Mouse (Mus musculus): ENCODE data around the gene B230217C12Rik. TPM values are rescaled to one million over a fixed set of nuclear protein-coding genes. Genes with fewer than 3 reads are reported as not detected.

B230217C12Rik gene
- polyA plus RNA-seq, 1 experiment from 2014 or later = 0.28 TPM

DNA sequence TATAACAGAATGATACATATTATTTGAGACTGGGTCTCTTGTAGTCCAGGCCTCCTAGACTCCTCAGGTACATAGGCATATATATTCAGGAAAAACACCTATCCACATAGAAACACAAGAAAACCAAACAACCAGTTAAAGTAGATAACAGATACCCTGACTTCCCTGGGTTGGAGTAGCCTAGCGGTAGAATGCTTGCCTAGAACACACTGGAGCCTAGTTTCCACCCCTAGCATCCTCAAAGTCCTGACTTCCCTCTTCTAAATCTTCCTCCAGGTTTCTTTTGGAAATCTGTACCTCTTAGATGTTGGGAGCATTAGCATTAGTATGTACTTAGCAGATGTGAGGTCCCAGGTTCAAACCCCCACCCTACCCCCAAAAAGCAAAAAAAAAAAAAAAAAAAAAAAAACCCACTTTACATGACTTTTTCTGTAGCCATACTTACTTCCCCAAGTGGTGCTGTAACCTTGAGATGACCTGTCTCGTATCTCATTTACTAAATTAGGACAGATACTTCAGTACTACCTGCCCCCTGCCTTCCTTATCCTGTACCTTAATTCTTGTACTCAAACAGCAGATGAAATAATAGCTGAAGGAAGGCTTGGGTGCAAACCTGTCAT is 44.8 kb downstream of the B230217C12Rik start:
- Histone ChIP-seq H3K36me3 (replicated peaks; ENCODE audit: insufficient read depth, low read length) (no peaks in the 10 kb centered on the region), H3K27ac (ENCODE audit: low read depth) (no peak overlapping the region), H3K9me3 (ENCODE audit: low read length) (no peaks in the 10 kb centered on the region), H3K27me3 (ENCODE audit: insufficient read depth, low read length) (no peaks in the 10 kb centered on the region), H3K4me1 (ENCODE audit: insufficient read depth) (peaks cover 4% of the 10 kb centered on the region; the same call in 1 of the 2 replicates), H3K4me3 (ENCODE audit: low read depth, low read length) (no peak overlapping the region), H3K9ac (replicated peaks) (no peak overlapping the region), H3K4me2 (ENCODE audit: low read depth, low read length) (no peak overlapping the region)
- DNase-seq = no peak
- no peak for ATAC-seq
- TF ChIP-seq EP300 (IDR thresholded peaks at IDR 0.05; ENCODE audit: low read depth) (no peak), CTCF (IDR thresholded peaks at IDR 0.05; ENCODE audit: low read depth) (no peak)
- WGBS (ENCODE audit: insufficient replicate concordance) = 88% methylated on average over 2 of the region's 2 CpGs

DNA sequence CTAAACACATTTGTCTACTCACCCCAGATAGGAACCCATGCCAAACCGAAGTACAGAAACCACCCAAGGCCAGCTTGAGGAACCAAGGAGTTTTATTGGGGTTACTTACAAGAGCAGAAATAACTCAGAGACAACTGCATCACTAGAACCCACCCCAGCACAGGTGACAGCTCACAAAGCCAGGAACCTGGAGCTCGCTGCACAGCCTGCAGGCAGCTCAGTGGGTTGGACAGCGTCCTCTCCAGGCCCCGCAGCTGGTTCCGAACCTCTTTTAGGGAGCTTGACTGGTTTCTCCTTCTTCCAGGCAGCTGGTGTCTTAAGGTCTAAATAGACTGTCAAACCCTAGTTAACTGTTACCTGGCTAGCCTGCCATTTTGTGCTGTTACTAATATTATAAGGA is 51.2 kb downstream of the B230217C12Rik start:
- H3K27ac ChIP-seq (ENCODE audit: low read depth) = no peak overlapping the region
- no peaks in the 10 kb centered on the region for H3K4me1 ChIP-seq (ENCODE audit: insufficient read depth)
- no peak overlapping the region for H3K9ac ChIP-seq (replicated peaks)
- TF ChIP-seq CTCF (IDR thresholded peaks at IDR 0.05; ENCODE audit: low read depth) (no peak), EP300 (IDR thresholded peaks at IDR 0.05; ENCODE audit: low read depth) (no peak)
- no peak overlapping the region for H3K4me3 ChIP-seq (ENCODE audit: low read depth, low read length)
- H3K9me3 ChIP-seq (ENCODE audit: low read length) = peaks cover 6% of the 10 kb centered on the region; the same call in 1 of the 2 replicates
- DNase-seq (no peak), ATAC-seq (no peak)
- no peaks in the 10 kb centered on the region for H3K27me3 ChIP-seq (ENCODE audit: insufficient read depth, low read length)
- H3K36me3 ChIP-seq (replicated peaks; ENCODE audit: insufficient read depth, low read length) = no peaks in the 10 kb centered on the region
- H3K4me2 ChIP-seq (ENCODE audit: low read depth, low read length) = no peak overlapping the region
- WGBS (ENCODE audit: insufficient replicate concordance) = 75% methylated on average over 5 of the region's 5 CpGs

Other genes starting within 250 kb of the B230217C12Rik start
- gene Epop, start 211.1 kb upstream of the B230217C12Rik start, polyA plus RNA-seq (2015; fragmentation: Nextera tagmentation; extraction: Ambion mirVana) = 1.1 and 1.6 TPM in 2 replicates
- gene Mllt6, start 177.4 kb upstream of the B230217C12Rik start, polyA plus RNA-seq (2015; fragmentation: Nextera tagmentation; extraction: Ambion mirVana) = 0.32 and 0.38 TPM in 2 replicates
- gene Cisd3, start 155.0 kb upstream of the B230217C12Rik start, polyA plus RNA-seq (2015; fragmentation: Nextera tagmentation; extraction: Ambion mirVana) = 54.6 and 63.7 TPM in 2 replicates
- 1.9 TPM in 2 replicates for gene Pcgf2, start 140.3 kb upstream of the B230217C12Rik start, polyA plus RNA-seq (2015; fragmentation: Nextera tagmentation; extraction: Ambion mirVana)
- gene Psmb3, start 137.4 kb upstream of the B230217C12Rik start, polyA plus RNA-seq (2015; fragmentation: Nextera tagmentation; extraction: Ambion mirVana) = 244 and 267 TPM in 2 replicates
- gene Pip4k2b, start 96.1 kb upstream of the B230217C12Rik start, polyA plus RNA-seq (2015; fragmentation: Nextera tagmentation; extraction: Ambion mirVana) = 0.53 and 0.59 TPM in 2 replicates
- 5.5 and 5.8 TPM in 2 replicates for gene Cwc25, start 74.2 kb upstream of the B230217C12Rik start, polyA plus RNA-seq (2015; fragmentation: Nextera tagmentation; extraction: Ambion mirVana)
- not detected in 2 replicates for gene 1700001P01Rik, start 64.9 kb upstream of the B230217C12Rik start, polyA plus RNA-seq (2015; fragmentation: Nextera tagmentation; extraction: Ambion mirVana)
- gene Rpl23, start 58.3 kb upstream of the B230217C12Rik start, polyA plus RNA-seq (2015; fragmentation: Nextera tagmentation; extraction: Ambion mirVana) = 409 and 433 TPM in 2 replicates
- gene Lasp1, start 41.8 kb upstream of the B230217C12Rik start, polyA plus RNA-seq (2015; fragmentation: Nextera tagmentation; extraction: Ambion mirVana) = 30.0 and 32.2 TPM in 2 replicates
- gene Fbxo47, start 43.4 kb downstream of the B230217C12Rik start, polyA plus RNA-seq (2015; fragmentation: Nextera tagmentation; extraction: Ambion mirVana) = 0.26 and 0.27 TPM in 2 replicates
- 0.75 TPM in 2 replicates for gene Plxdc1, start 145.7 kb downstream of the B230217C12Rik start, polyA plus RNA-seq (2015; fragmentation: Nextera tagmentation; extraction: Ambion mirVana)
- gene Arl5c, start 155.4 kb downstream of the B230217C12Rik start, polyA plus RNA-seq (2015; fragmentation: Nextera tagmentation; extraction: Ambion mirVana) = 9.9 and 10.0 TPM in 2 replicates
- 0.23 and 0.77 TPM in 2 replicates for gene Cacnb1, start 182.3 kb downstream of the B230217C12Rik start, polyA plus RNA-seq (2015; fragmentation: Nextera tagmentation; extraction: Ambion mirVana)
- 568 TPM in 2 replicates for gene Rpl19, start 185.9 kb downstream of the B230217C12Rik start, polyA plus RNA-seq (2015; fragmentation: Nextera tagmentation; extraction: Ambion mirVana)
- gene Stac2, start 212.7 kb downstream of the B230217C12Rik start, polyA plus RNA-seq (2015; fragmentation: Nextera tagmentation; extraction: Ambion mirVana) = 0.07 and 0.13 TPM in 2 replicates

All from liver, postnatal 0 days (tissue).